Mouse (Mus musculus) kidney, postnatal 25 days (tissue): Measurements from ENCODE around the gene Olfr1412.

Experiments
- DNase-seq, 2 experiments: peaks; one replicate each; pipeline ENCODE4 v3.0.0; 2021; ENCODE audit warnings: mixed read lengths in 2 of 2

Olfr1412 gene

GRCm38 (mm10) chr1:92638736-92639135, 53.2 kb downstream of the Olfr1412 start:
- DNase-seq, result no peak

- no peak for DNase-seq
These were observed 54.8 kb downstream of the Olfr1412 start for GRCm38 (mm10) chr1:92640393-92640792.
